Mouse (Mus musculus) ES-E14 (cell line): ENCODE results near the gene Capn1. TPM values are rescaled to one million over a fixed set of nuclear protein-coding genes. Genes with fewer than 3 reads are reported as not detected.

Experiments
- DNase-seq: peaks from one replicate; pipeline ENCODE4 v3.0.0-alpha.2; 2013; ENCODE audit warnings: low read depth, low spot score
- H3K27ac ChIP-seq: 2 replicates; pipeline ENCODE4 v1.5.1; 2012; ENCODE audit warnings: low read depth, mild to moderate bottlenecking, low read length, moderate library complexity, mixed read lengths; ENCODE audit not compliant: poor library complexity, insufficient read depth, severe bottlenecking
- H3K36me3 ChIP-seq: 2 replicates; pipeline ENCODE4 v1.6.1; 2012; ENCODE audit warnings: mild to moderate bottlenecking, low read length, moderate library complexity, mixed read lengths; ENCODE audit not compliant: control insufficient read depth, poor library complexity, insufficient read depth, severe bottlenecking
- H3K4me1 ChIP-seq, 2 experiments: fragments of 150-350 bp in 1 of 2; sonication (generic) in 1 of 2; 2 replicates each; pipeline ENCODE4 v1.6.1; 2012; ENCODE audit warnings: low read length in 2 of 2, mild to moderate bottlenecking in 1 of 2, mixed read lengths in 1 of 2; ENCODE audit not compliant: control insufficient read depth in 2 of 2, insufficient read depth in 2 of 2, poor library complexity in 1 of 2
- H3K4me3 ChIP-seq, 2 experiments: fragments of 150-350 bp in 1 of 2; sonication (generic) in 1 of 2; 2 replicates each; pipeline ENCODE4 v1.5.1; 2012; ENCODE audit warnings: low read length in 2 of 2, low read depth in 1 of 2, mild to moderate bottlenecking in 1 of 2, mixed read lengths in 1 of 2; ENCODE audit not compliant: insufficient read depth in 1 of 2, poor library complexity in 1 of 2, severe bottlenecking in 1 of 2
- H3K9ac ChIP-seq: 2 replicates; pipeline ENCODE4 v1.6.1; 2012; ENCODE audit warnings: low read depth, mild to moderate bottlenecking, low read length, mixed read lengths; ENCODE audit not compliant: poor library complexity, insufficient read depth, severe bottlenecking
- H3K9me3 ChIP-seq: fragments of 150-350 bp; sonication (generic); 2 replicates; pipeline ENCODE4 v1.6.1; 2012; ENCODE audit warnings: low read depth, mild to moderate bottlenecking, low read length; ENCODE audit not compliant: control insufficient read depth, insufficient read depth
- CHD2 ChIP-seq: IDR thresholded peaks from 2 replicates; pipeline ENCODE4 v1.6.1; 2014; ENCODE audit warnings: mild to moderate bottlenecking, low read depth, low read length, inconsistent platforms
- HCFC1 ChIP-seq: IDR thresholded peaks from 2 replicates; pipeline ENCODE4 v1.6.1; 2012; ENCODE audit warnings: low read length, inconsistent platforms, borderline replicate concordance; ENCODE audit not compliant: insufficient read depth
- MAFK ChIP-seq: IDR thresholded peaks from 2 replicates; pipeline ENCODE4 v1.6.1; 2014; ENCODE audit warnings: mild to moderate bottlenecking, low read depth, low read length, inconsistent platforms; ENCODE audit not compliant: insufficient read depth
- ZC3H11A ChIP-seq: IDR thresholded peaks from 2 replicates; pipeline ENCODE4 v1.6.1; 2012; ENCODE audit warnings: low read depth, mild to moderate bottlenecking, inconsistent platforms, low read length, borderline replicate concordance
- ZNF384 ChIP-seq: IDR thresholded peaks from 2 replicates; pipeline ENCODE4 v1.6.1; 2012; ENCODE audit warnings: low read depth, low read length, inconsistent platforms
- in situ Hi-C, 2 experiments: fragments of 600-800 bp; cut with MboI; formaldehyde crosslinking; loops; one replicate each; pipeline ENCODE4 v1.15.1; 2025; ENCODE audit warnings: low sequenced_read_pairs in 2 of 2, inconsistent platforms in 1 of 2; ENCODE audit not compliant: unreplicated experiment in 2 of 2
- total RNA-seq: library from RNA; depleted of rRNA; stranded (reverse); fragments of 300-350 nt; gene quantifications from 2 replicates; pipeline ENCODE4 v1.2.3, GENCODE M21; 2012

The Capn1 gene
- total RNA-seq, 1 experiment, result 20.4 TPM

GRCm38 (mm10) chr19:6023059-6023458 is 7.4 kb upstream of the Capn1 start:
- TF ChIP-seq ZNF384, result no peak
- TF ChIP-seq MAFK, result no peak
- no peaks in the 10 kb centered on the region for H3K36me3 ChIP-seq
- DNase-seq, result no peak
- in situ Hi-C loops, result no loop called here
- H3K9ac ChIP-seq, result no peak overlapping the region
- H3K27ac ChIP-seq, result no peak overlapping the region
- H3K9me3 ChIP-seq, result no peaks in the 10 kb centered on the region
- H3K4me1 ChIP-seq, result peaks cover 0 to 5% of the 10 kb centered on the region in 2 experiments; a peak in 1 of 4 replicates
- H3K4me3 ChIP-seq, result peak overlapping the region in 1 of 2 experiments; percentile 16; a peak in 1 of 4 replicates

GRCm38 (mm10) chr19:6020276-6020675 is 4.6 kb upstream of the Capn1 start:
- TF ChIP-seq CHD2 (no peak), ZC3H11A (no peak), MAFK (no peak), HCFC1 (no peak), ZNF384 (no peak)
- H3K36me3 ChIP-seq, result no peaks in the 10 kb centered on the region
- no peaks in the 10 kb centered on the region for H3K9me3 ChIP-seq
- no peak overlapping the region for H3K4me3 ChIP-seq
- no peak overlapping the region for H3K9ac ChIP-seq
- in situ Hi-C loops, result no loop called here
- peaks cover 0 to 8% of the 10 kb centered on the region in 2 experiments; a peak in 2 of 4 replicates for H3K4me1 ChIP-seq
- no peak overlapping the region for H3K27ac ChIP-seq
- DNase-seq, result no peak

DNA sequence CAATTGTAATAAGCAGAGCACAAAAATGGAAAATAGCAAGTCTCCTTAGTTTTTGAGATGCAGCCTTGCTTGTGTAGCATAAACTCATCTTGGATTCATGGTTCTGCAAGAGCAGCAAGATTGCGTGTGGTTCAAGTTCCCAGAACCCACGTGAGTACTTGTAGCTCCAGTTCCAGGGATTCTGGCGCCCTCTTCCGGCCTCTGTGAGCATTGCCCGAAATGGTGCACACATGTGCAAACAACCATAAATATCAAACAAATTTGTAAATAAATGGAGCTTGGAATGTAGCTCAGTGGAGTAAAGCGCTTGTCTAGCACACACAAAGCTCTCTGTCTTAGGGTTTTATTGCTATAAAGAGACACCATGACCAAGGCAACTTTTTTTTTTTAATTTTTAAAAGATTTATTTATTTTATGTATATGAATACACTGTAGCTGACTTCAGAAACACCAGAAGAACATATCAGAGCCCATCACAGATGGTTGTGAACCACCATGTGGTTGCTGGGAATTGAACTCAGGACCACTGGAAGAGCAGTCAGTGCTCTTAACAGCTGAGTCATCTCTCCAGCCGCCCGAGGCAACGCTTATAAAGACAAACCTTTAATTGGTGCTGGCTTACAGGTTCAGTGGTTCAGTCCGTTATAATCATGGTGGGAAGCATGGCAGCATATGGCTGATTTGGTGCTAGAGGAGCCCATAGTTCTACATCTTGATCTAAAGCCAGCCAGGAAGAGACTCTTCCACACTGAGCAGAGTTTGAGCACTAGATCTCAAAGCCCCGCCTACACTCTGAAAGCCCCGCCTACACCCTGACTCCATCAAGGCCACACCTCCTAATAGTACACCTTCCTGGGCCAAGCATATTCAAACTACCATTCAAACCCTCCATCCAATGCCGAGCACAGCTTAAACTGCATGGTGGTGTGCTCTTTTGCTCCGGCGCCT is 2.7 kb upstream of the Capn1 start:
- TF ChIP-seq CHD2 (no peak), MAFK (peak; percentile 62), HCFC1 (no peak), ZNF384 (no peak)
- peaks cover 0 to 12% of the 10 kb centered on the region in 2 experiments; a peak in 2 of 4 replicates for H3K4me1 ChIP-seq
- in situ Hi-C loops, result no loop called here
- H3K9ac ChIP-seq, result peak overlapping the region; percentile 23; the same call in 1 of the 2 replicates
- peak; percentile 96 for DNase-seq
- no peaks in the 10 kb centered on the region for H3K9me3 ChIP-seq
- peak overlapping the region; percentile 40 to 46 for H3K4me3 ChIP-seq
- no peaks in the 10 kb centered on the region for H3K36me3 ChIP-seq
- H3K27ac ChIP-seq, result no peak overlapping the region; the same call in 1 of the 2 replicates

DNA sequence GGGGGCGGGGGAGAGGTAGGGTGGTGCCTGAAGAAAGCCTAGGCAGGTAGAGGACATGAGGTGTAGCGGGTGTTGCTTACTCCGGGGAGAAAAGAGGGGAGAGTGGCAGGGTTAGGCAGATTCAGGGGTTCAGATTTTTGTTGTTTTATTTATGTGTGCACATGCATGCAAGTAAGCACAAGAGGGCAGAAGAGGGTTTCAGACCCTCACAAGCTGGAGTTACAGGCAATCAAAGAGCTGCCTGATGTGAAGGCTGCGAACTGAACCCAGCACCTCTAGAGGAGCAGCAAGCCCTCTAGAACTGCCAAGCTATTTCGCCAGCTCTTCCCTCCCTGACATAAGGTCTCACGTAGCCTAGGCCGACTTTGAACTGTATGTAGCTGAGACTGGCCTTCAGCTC is 835 bp upstream of the Capn1 start:
- H3K36me3 ChIP-seq, result no peaks in the 10 kb centered on the region
- H3K4me3 ChIP-seq, result 0 out of 4 replicates have a peak overlapping the region, but pooled peaks have one; percentile 66 to 71
- TF ChIP-seq ZNF384 (no peak), HCFC1 (no peak), ZC3H11A (no peak), CHD2 (no peak), MAFK (no peak)
- in situ Hi-C loops, result no loop called here
- DNase-seq, result no peak
- no peak overlapping the region for H3K9ac ChIP-seq
- H3K27ac ChIP-seq, result no peak overlapping the region
- H3K4me1 ChIP-seq, result peaks cover 0 to 6% of the 10 kb centered on the region in 2 experiments; a peak in 2 of 4 replicates
- no peaks in the 10 kb centered on the region for H3K9me3 ChIP-seq
